Mouse (Mus musculus): Measurements from ENCODE around the gene Arfgap1. TPM values are rescaled to one million over a fixed set of nuclear protein-coding genes. Genes with fewer than 3 reads are reported as not detected.

Gene Arfgap1
- 64.1 and 68.0 TPM in 2 replicates for polyA plus RNA-seq (2015; fragmentation: Nextera tagmentation; extraction: Ambion mirVana)

DNA sequence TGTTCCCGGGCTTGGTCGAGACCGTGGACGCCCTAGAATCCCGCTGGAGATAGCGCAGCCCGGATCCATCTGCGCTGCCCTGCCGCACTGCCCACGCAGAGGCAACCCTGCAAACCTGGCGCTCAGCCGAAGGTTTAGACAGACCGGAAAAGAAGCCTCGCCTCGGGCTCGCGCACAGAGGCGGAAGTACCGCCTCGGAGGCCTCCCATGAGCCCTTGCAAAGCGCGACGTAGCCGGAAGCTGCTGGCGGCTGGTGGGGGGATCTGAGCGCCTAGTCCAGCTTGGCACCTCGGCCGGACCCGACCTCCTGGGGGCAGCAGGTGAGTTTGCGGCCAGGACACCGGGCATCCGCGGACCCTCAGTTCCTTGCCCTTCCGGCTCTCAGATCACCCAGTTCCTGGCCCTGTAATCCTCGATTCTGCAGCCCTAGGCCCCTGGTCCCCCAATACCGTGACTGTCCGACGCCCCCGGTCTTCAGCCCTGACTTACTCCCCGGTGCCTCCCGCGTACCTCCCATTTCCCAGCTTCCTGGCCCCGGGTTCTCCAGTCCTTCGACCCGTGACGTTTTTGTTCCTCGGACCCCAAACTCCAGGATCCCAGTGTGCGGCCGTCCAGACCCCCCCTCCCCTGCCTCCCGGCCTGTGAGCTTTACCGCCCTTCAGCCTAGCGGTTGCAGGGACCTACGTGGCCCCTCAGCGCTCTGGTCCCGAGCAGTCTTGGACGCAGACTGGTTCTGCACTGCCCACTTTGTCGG is at the start of gene Arfgap1:
TSS of gene Arfgap1 (plus strand) at position 216 of the 754 bp plus-strand sequence.

DNA sequence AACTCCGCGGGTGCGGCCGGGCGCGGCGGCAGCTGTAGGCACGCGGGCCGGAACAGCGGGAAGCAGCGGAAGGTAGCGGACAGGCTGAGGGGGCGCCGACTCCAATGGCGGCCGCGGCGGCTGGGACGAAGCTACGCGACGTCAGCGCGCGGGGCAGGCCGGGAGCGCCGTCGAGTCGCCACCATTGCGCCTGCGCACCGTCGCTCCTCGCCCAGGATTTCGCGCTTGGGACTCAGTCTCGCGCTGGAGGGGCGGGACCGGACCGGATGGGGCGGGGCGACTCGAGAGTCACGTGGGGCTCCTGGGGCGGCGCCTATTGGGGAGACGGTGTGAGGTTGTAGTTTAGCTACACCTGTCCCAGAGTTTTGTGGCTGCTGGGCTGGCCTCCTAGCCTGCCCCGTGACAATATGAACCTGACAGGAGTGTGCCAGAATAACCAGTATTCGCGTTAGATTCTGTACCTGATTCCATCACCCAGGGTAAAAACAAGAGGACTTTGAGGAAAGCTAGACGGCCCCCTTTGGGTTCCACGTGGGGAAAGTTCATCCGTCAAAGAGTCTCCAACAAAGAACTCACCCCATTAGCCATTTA is 46.1 kb upstream of the Arfgap1 start, which contains the start of gene Ythdf1:
TSS of gene Ythdf1 (minus strand) at position 140 of the 591 bp plus-strand sequence.

GRCm38 (mm10) chr2:180928723-180929122 is 38.3 kb upstream of the Arfgap1 start, which contains the start of gene Birc7:
TSS of gene Birc7 (plus strand) at chr2:180929023.

GRCm38 (mm10) chr2:180954061-180955047 is 12.7 kb upstream of the Arfgap1 start, which contains the start of gene Nkain4:
TSS of gene Nkain4 (minus strand) at chr2:180954699.

GRCm38 (mm10) chr2:180986449-180986848 is 19.4 kb downstream of the Arfgap1 start, which contains the start of gene Col20a1:
TSS of gene Col20a1 (plus strand) at chr2:180986535.

Other genes starting within 250 kb of the Arfgap1 start
- gene Slc17a9, start 242.0 kb upstream of the Arfgap1 start, polyA plus RNA-seq (2015; fragmentation: Nextera tagmentation; extraction: Ambion mirVana) = 3.4 and 3.7 TPM in 2 replicates
- not detected in 2 replicates for gene Bhlhe23, start 190.3 kb upstream of the Arfgap1 start, polyA plus RNA-seq (2015; fragmentation: Nextera tagmentation; extraction: Ambion mirVana)
- gene Ythdf1, start 46.3 kb upstream of the Arfgap1 start, polyA plus RNA-seq (2015; fragmentation: Nextera tagmentation; extraction: Ambion mirVana) = 36.9 and 37.8 TPM in 2 replicates
- gene Birc7, start 38.2 kb upstream of the Arfgap1 start, polyA plus RNA-seq (2015; fragmentation: Nextera tagmentation; extraction: Ambion mirVana) = 0.14 and 0.18 TPM in 2 replicates
- gene Nkain4, start 12.5 kb upstream of the Arfgap1 start, polyA plus RNA-seq (2015; fragmentation: Nextera tagmentation; extraction: Ambion mirVana) = 72.6 and 80.3 TPM in 2 replicates
- 0.13 and 0.31 TPM in 2 replicates for gene Col20a1, start 19.3 kb downstream of the Arfgap1 start, polyA plus RNA-seq (2015; fragmentation: Nextera tagmentation; extraction: Ambion mirVana)
- gene Chrna4, start 76.3 kb downstream of the Arfgap1 start, polyA plus RNA-seq (2015; fragmentation: Nextera tagmentation; extraction: Ambion mirVana) = 0.05 and 0.06 TPM in 2 replicates
- not detected in 2 replicates for gene Kcnq2, start 168.1 kb downstream of the Arfgap1 start, polyA plus RNA-seq (2015; fragmentation: Nextera tagmentation; extraction: Ambion mirVana)
- gene Eef1a2, start 189.8 kb downstream of the Arfgap1 start, polyA plus RNA-seq (2015; fragmentation: Nextera tagmentation; extraction: Ambion mirVana) = not detected in 2 replicates
- gene Ppdpf, start 220.0 kb downstream of the Arfgap1 start, polyA plus RNA-seq (2015; fragmentation: Nextera tagmentation; extraction: Ambion mirVana) = 150 and 173 TPM in 2 replicates
- gene Ptk6, start 235.6 kb downstream of the Arfgap1 start, polyA plus RNA-seq (2015; fragmentation: Nextera tagmentation; extraction: Ambion mirVana) = not detected in 2 replicates
- 0.07 and 0.10 TPM in 2 replicates for gene Srms, start 246.0 kb downstream of the Arfgap1 start, polyA plus RNA-seq (2015; fragmentation: Nextera tagmentation; extraction: Ambion mirVana)